12 mouse cellular contexts compared by ENCODE assay signal in genomic region chr6:140709415-140710107, GRCm38 (mm10). TPM values are rescaled to one million over a fixed set of nuclear protein-coding genes. Genes with fewer than 3 reads are reported as not detected.
A peak's percentile ranks its signal among the peaks of the same experiment; 100 is the strongest.
DNase-seq lines count a peak whose midpoint lies in the region; ATAC-seq and TF ChIP-seq lines count a peak whose summit lies in the region.
"Had no signal": no experiment of that assay in that cellular context is flagged by ENCODE, and none has a peak within 500 bp of the region (broad histone marks: within the 10 kb centered on the region; RNA-seq: fewer than 3 reads in every experiment).

No protein-coding gene starts in this region.

- H3K4me3 ChIP-seq in lung, postnatal 0 days (ENCODE audit: low read depth, low read length), result no peak overlapping the region
- no peak overlapping the region for H3K4me3 ChIP-seq in embryonic facial prominence, embryonic 10.5 days
- no peak overlapping the region for H3K4me3 ChIP-seq in stomach, postnatal 0 days (ENCODE audit: low read depth, low read length)
- H3K4me3 ChIP-seq: liver, embryonic 15.5 days had no signal

- H3K36me3 ChIP-seq in lung, postnatal 0 days (ENCODE audit: insufficient read depth, low read length), result no peaks in the 10 kb centered on the region
- no peaks in the 10 kb centered on the region for H3K36me3 ChIP-seq in embryonic facial prominence, embryonic 10.5 days (replicated peaks)
- no peaks in the 10 kb centered on the region for H3K36me3 ChIP-seq in stomach, postnatal 0 days (ENCODE audit: control insufficient read depth, insufficient read depth, low read length)
- H3K36me3 ChIP-seq: liver, embryonic 15.5 days had no signal

- H3K9me3 ChIP-seq in lung, postnatal 0 days (ENCODE audit: low read length), result no peaks in the 10 kb centered on the region; the same call in 1 of the 2 replicates
- H3K9me3 ChIP-seq in embryonic facial prominence, embryonic 10.5 days, result no peaks in the 10 kb centered on the region
- no peaks in the 10 kb centered on the region for H3K9me3 ChIP-seq in stomach, postnatal 0 days (ENCODE audit: control insufficient read depth, low read length)
- H3K9me3 ChIP-seq: liver, embryonic 15.5 days had no signal

- no peak overlapping the region for H3K9ac ChIP-seq in lung, postnatal 0 days (replicated peaks; ENCODE audit: low read depth)
- H3K9ac ChIP-seq in stomach, postnatal 0 days (ENCODE audit: low read length), result no peak overlapping the region
- H3K9ac ChIP-seq: liver, embryonic 15.5 days had no signal

- ATAC-seq in lung, postnatal 0 days, result no peak
- no peak for ATAC-seq in stomach, postnatal 0 days (ENCODE audit: low FRiP score, low TSS enrichment)

- WGBS in lung, postnatal 0 days, result 81% methylated on average over 6 of the region's 6 CpGs
- 49% methylated on average over 6 of the region's 6 CpGs for WGBS in embryonic facial prominence, embryonic 10.5 days
- WGBS in stomach, postnatal 0 days, result 75% methylated on average over 6 of the region's 6 CpGs

- no peaks in the 10 kb centered on the region for H3K4me1 ChIP-seq in lung, postnatal 0 days (ENCODE audit: insufficient read depth, low read depth, low read length)
- peaks cover 19% of the 10 kb centered on the region for H3K4me1 ChIP-seq in embryonic facial prominence, embryonic 10.5 days
- no peaks in the 10 kb centered on the region for H3K4me1 ChIP-seq in stomach, postnatal 0 days (replicated peaks; ENCODE audit: control insufficient read depth, insufficient read depth)
- H3K4me1 ChIP-seq: liver, embryonic 15.5 days had no signal

- peak; percentile 26 for DNase-seq in embryo, embryonic 10.5 days (ENCODE audit: low spot score)
- no peak for DNase-seq in embryo, embryonic 10 days (ENCODE audit: low spot score)
- DNase-seq in lung, postnatal 0 days (ENCODE audit: low spot score), result no peak
- no peak for DNase-seq in lung, postnatal 36 days
- peak; percentile 33 for DNase-seq in embryonic facial prominence, embryonic 10.5 days (ENCODE audit: low spot score)
- no peak for DNase-seq in stomach, postnatal 0 days (ENCODE audit: low spot score)
- DNase-seq in cerebellum, postnatal 4 days (ENCODE audit: low spot score in 2 of 2), result no peak
- DNase-seq in adipocyte (ENCODE audit: low spot score), result no peak

- H3K4me2 ChIP-seq in lung, postnatal 0 days (replicated peaks; ENCODE audit: low read depth, low read length), result no peak overlapping the region
- H3K4me2 ChIP-seq in stomach, postnatal 0 days (replicated peaks; ENCODE audit: low read depth), result no peak overlapping the region
- H3K4me2 ChIP-seq: liver, embryonic 15.5 days had no signal

- H3K27ac ChIP-seq in lung, postnatal 0 days (ENCODE audit: low read length), result no peak overlapping the region
- no peak overlapping the region for H3K27ac ChIP-seq in embryonic facial prominence, embryonic 10.5 days (replicated peaks)
- H3K27ac ChIP-seq in stomach, postnatal 0 days (replicated peaks), result no peak overlapping the region
- H3K27ac ChIP-seq: liver, embryonic 15.5 days had no signal

- no peaks in the 10 kb centered on the region for H3K27me3 ChIP-seq in lung, postnatal 0 days (replicated peaks; ENCODE audit: insufficient read depth, low read length)
- peaks cover 8% of the 10 kb centered on the region; the same call in 1 of the 2 replicates for H3K27me3 ChIP-seq in embryonic facial prominence, embryonic 10.5 days (replicated peaks; ENCODE audit: low read depth, poor library complexity, severe bottlenecking)
- H3K27me3 ChIP-seq in stomach, postnatal 0 days (ENCODE audit: control insufficient read depth, insufficient read depth, low read length), result no peaks in the 10 kb centered on the region
- H3K27me3 ChIP-seq: liver, embryonic 15.5 days had no signal

- TF ChIP-seq EP300 in lung, postnatal 0 days (IDR thresholded peaks at IDR 0.05), result no peak
- no peak for TF ChIP-seq EP300 in stomach, postnatal 0 days (optimal IDR thresholded peaks at IDR 0.05)

- peak; percentile 50 for TF ChIP-seq CTCF in lung, postnatal 0 days (IDR thresholded peaks at IDR 0.05)
- peak; percentile 66 for TF ChIP-seq CTCF in stomach, postnatal 0 days (IDR thresholded peaks at IDR 0.05; ENCODE audit: low read depth)

RNA-seq across cellular contexts. Expression of gene Gm11077, which starts 19.5 kb away (rescaled TPM):
- not detected in 2 replicates for polyA plus RNA-seq in lung, postnatal 0 days (2015; fragmentation: Nextera tagmentation; extraction: Ambion mirVana)
- polyA plus RNA-seq in embryonic facial prominence, embryonic 10.5 days (2016; fragmentation: Nextera tagmentation; extraction: Ambion mirVana), result not detected in 2 replicates
- not detected in 2 replicates for polyA plus RNA-seq in stomach, postnatal 0 days (2015; fragmentation: Nextera tagmentation; extraction: Ambion mirVana)
- polyA plus RNA-seq: gonadal fat pad, adult 2 months; liver, embryonic 15.5 days; neural tube, embryonic 11.5 days; small intestine, adult 2 months had no signal

Comparison
In these comparisons a context has a peak if more than half of its experiments do, and no peak if none do; other contexts are left out.
1. DNase-seq: peak in embryo, embryonic 10.5 days (single experiment) and embryonic facial prominence, embryonic 10.5 days (single experiment); none in embryo, embryonic 10 days (single experiment), lung, postnatal 0 days (single experiment), lung, postnatal 36 days (single experiment), stomach, postnatal 0 days (single experiment), cerebellum, postnatal 4 days (0 of 2) and adipocyte (single experiment).